Mouse (Mus musculus): ENCODE results near the gene Gm7579. TPM values are rescaled to one million over a fixed set of nuclear protein-coding genes. Genes with fewer than 3 reads are reported as not detected.
A peak's percentile ranks its signal among the peaks of the same experiment; 100 is the strongest.
"Not testable (repeated sequence)": the region's sequence is repeated elsewhere in the genome, so short reads cannot be mapped to it uniquely, and the experiment has no call there.

Gm7579 gene
- total RNA-seq (2021), result not detected

- DNase-seq (ENCODE audit: low spot score in 2 of 2), result no peak
- intact Hi-C loops (cut with DNase I), result no loop called here
Measured at GRCm38 (mm10) chr7:142211559-142211958, at the start of gene Gm7579. TSS of gene Gm7579 (plus strand) at chr7:142211859.

GRCm38 (mm10) chr7:142165639-142166038, 46.0 kb upstream of the Gm7579 start, which contains the start of gene Gm4553:
TSS of gene Gm4553 (minus strand) at chr7:142165739.
- DNase-seq (ENCODE audit: low spot score in 2 of 2); intact Hi-C loops (cut with DNase I): not testable (repeated sequence)

GRCm38 (mm10) chr7:142169836-142170235, 41.8 kb upstream of the Gm7579 start:
- DNase-seq (ENCODE audit: low spot score in 2 of 2), result no peak
- intact Hi-C loops (cut with DNase I), result no loop called here

- intact Hi-C loops (cut with DNase I), result not testable (repeated sequence)
Measured at GRCm38 (mm10) chr7:142175905-142176304, 35.8 kb upstream of the Gm7579 start, which contains the start of gene Krtap5-2. TSS of gene Krtap5-2 (minus strand) at chr7:142176005.

GRCm38 (mm10) chr7:142178685-142179084, 33.0 kb upstream of the Gm7579 start:
- no peak for DNase-seq (ENCODE audit: low spot score in 2 of 2)

More at GRCm38 (mm10) chr7:142175905-142176304, 35.8 kb upstream of the Gm7579 start, which contains the start of gene Krtap5-2:
- not testable (repeated sequence) for DNase-seq (ENCODE audit: low spot score in 2 of 2)

GRCm38 (mm10) chr7:142181021-142181420, 30.6 kb upstream of the Gm7579 start:
- intact Hi-C loops (cut with DNase I), result no loop called here
- no peak for DNase-seq (ENCODE audit: low spot score in 2 of 2)

More at GRCm38 (mm10) chr7:142178685-142179084, 33.0 kb upstream of the Gm7579 start:
- intact Hi-C loops (cut with DNase I), result no loop called here

GRCm38 (mm10) chr7:142188156-142188555, 23.5 kb upstream of the Gm7579 start:
- intact Hi-C loops (cut with DNase I), result no loop called here
- no peak for DNase-seq (ENCODE audit: low spot score in 2 of 2)

GRCm38 (mm10) chr7:142190289-142190688, 21.4 kb upstream of the Gm7579 start, which contains the start of gene Gm10153:
TSS of gene Gm10153 (minus strand) at chr7:142190389.
- intact Hi-C loops (cut with DNase I), result no loop called here
- no peak for DNase-seq (ENCODE audit: low spot score in 2 of 2)

- intact Hi-C loops (cut with DNase I), result no loop called here
- DNase-seq (ENCODE audit: low spot score in 2 of 2), result no peak
Measured at GRCm38 (mm10) chr7:142198748-142199147, 12.9 kb upstream of the Gm7579 start.

GRCm38 (mm10) chr7:142201064-142201463, 10.6 kb upstream of the Gm7579 start, which contains the start of gene Krtap5-3:
TSS of gene Krtap5-3 (plus strand) at chr7:142201364.
- DNase-seq (ENCODE audit: low spot score in 2 of 2), result no peak
- intact Hi-C loops (cut with DNase I), result no loop called here

- intact Hi-C loops (cut with DNase I), result no loop called here
- no peak for DNase-seq (ENCODE audit: low spot score in 2 of 2)
Measured at GRCm38 (mm10) chr7:142205488-142205887, 6.2 kb upstream of the Gm7579 start.

GRCm38 (mm10) chr7:142206891-142207290, 4.8 kb upstream of the Gm7579 start:
- intact Hi-C loops (cut with DNase I); DNase-seq (ENCODE audit: low spot score in 2 of 2): not testable (repeated sequence)

- intact Hi-C loops (cut with DNase I), result not testable (repeated sequence)
Measured at GRCm38 (mm10) chr7:142212136-142212535, 477 bp downstream of the Gm7579 start.

GRCm38 (mm10) chr7:142224518-142224917, 12.9 kb downstream of the Gm7579 start:
- intact Hi-C loops (cut with DNase I), result no loop called here
- no peak for DNase-seq (ENCODE audit: low spot score in 2 of 2)

More at GRCm38 (mm10) chr7:142212136-142212535, 477 bp downstream of the Gm7579 start:
- DNase-seq (ENCODE audit: low spot score in 2 of 2), result not testable (repeated sequence)

GRCm38 (mm10) chr7:142229871-142230270, 18.2 kb downstream of the Gm7579 start, which contains the start of gene Krtap5-5:
TSS of gene Krtap5-5 (minus strand) at chr7:142229971.
- intact Hi-C loops (cut with DNase I); DNase-seq (ENCODE audit: low spot score in 2 of 2): not testable (repeated sequence)

GRCm38 (mm10) chr7:142231540-142231939, 19.9 kb downstream of the Gm7579 start:
- intact Hi-C loops (cut with DNase I), result no loop called here
- DNase-seq (ENCODE audit: low spot score in 2 of 2), result no peak

GRCm38 (mm10) chr7:142240978-142241377, 29.3 kb downstream of the Gm7579 start, which contains the start of gene Gm40460:
TSS of gene Gm40460 (minus strand) at chr7:142241078.
- intact Hi-C loops (cut with DNase I), result no loop called here

GRCm38 (mm10) chr7:142249824-142250223, 38.2 kb downstream of the Gm7579 start:
- intact Hi-C loops (cut with DNase I), result loop anchor here (5.0 kb wide), 1 partner anchor 103 kb away; no protein-coding TSS in a partner anchor
- peak; percentile 5 to 21 for DNase-seq (ENCODE audit: low spot score in 2 of 2)

More at GRCm38 (mm10) chr7:142240978-142241377, 29.3 kb downstream of the Gm7579 start, which contains the start of gene Gm40460:
- no peak for DNase-seq (ENCODE audit: low spot score in 2 of 2)

GRCm38 (mm10) chr7:142255517-142255916, 43.9 kb downstream of the Gm7579 start:
- intact Hi-C loops (cut with DNase I), result no loop called here
- peak; percentile 17 to 32 for DNase-seq (ENCODE audit: low spot score in 2 of 2)

- intact Hi-C loops (cut with DNase I); DNase-seq (ENCODE audit: low spot score in 2 of 2): not testable (repeated sequence)
Measured at GRCm38 (mm10) chr7:142258254-142258653, 46.6 kb downstream of the Gm7579 start, which contains the start of gene Gm2431. TSS of gene Gm2431 (minus strand) at chr7:142258354.
